Mouse (Mus musculus) bone marrow, adult 2 months (tissue): ENCODE measurements at regions not wholly inside any gene's neighbourhood (a gene's known extent, or its start where the extent isn't known, plus 50 kb on each side); places are given as distances from the start of the nearest gene placed in this dataset.

Source experiments
- H3K27ac ChIP-seq: fragments of 200-500 bp; 2 replicates; pipeline ENCODE4 v1.5.1; 2012; ENCODE audit warnings: low read depth, mild to moderate bottlenecking, control low read depth, inconsistent platforms, low read length; ENCODE audit not compliant: control insufficient read depth, poor library complexity, insufficient read depth
- H3K4me1 ChIP-seq: fragments of 200-500 bp; 2 replicates; pipeline ENCODE4 v1.6.1; 2011; ENCODE audit warnings: low read length; ENCODE audit not compliant: control insufficient read depth, insufficient read depth
- H3K4me3 ChIP-seq: fragments of 200-500 bp; replicated peaks from 2 replicates; pipeline ENCODE3; 2011; ENCODE audit warnings: mild to moderate bottlenecking, low read depth, low read length, control low read depth; ENCODE audit not compliant: control insufficient read depth
- CTCF ChIP-seq: fragments of 200-500 bp; IDR thresholded peaks from 2 replicates; pipeline ENCODE4 v1.5.1; 2011; ENCODE audit warnings: low read length, control low read depth; ENCODE audit not compliant: control insufficient read depth, insufficient read depth
- POLR2A ChIP-seq: fragments of 200-500 bp; IDR thresholded peaks from 2 replicates; pipeline ENCODE4 v1.6.1; 2011; ENCODE audit warnings: low read depth, mild to moderate bottlenecking, control low read depth, low read length, borderline replicate concordance; ENCODE audit not compliant: control insufficient read depth
- WGBS: fragments of 180-500 bp; shearing (Covaris S2); methylation state at CpG from one replicate; pipeline ENCODE4 v1.1.7; 2018; 5-methylcytosine and 5-hydroxymethylcytosine counted together

DNA sequence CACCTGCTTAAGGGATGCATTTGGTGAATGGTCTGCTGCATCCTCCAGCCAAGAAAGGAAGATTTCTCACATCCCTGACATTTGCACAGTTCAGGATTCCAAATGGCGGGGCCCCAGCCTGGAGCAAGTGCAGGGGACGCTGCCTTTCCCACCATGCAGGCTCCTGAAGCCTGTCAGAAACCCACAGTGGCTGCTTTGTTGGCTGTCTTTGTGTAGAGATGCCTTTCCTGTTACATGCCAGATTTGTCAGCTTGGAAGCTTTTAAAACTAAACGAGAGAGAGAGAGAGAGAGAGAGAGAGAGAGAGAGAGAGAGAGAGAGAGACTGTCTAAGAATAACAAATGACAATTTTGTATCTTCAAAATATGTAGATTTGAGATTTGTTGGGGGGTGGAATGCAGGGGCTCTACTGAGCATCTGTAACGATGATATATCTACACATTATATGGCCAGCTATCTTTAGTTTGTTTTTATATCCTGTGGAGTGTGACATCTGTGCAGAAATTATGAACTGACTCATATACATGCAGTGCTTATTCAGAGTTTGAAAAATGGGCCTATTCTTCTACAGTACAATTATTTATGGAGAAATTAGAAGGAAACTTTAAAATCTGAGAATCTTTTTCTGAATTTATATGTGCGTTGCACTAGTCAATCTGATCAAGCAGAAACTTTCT is 164.0 kb downstream of the Rpl36a-ps1 start:
- Histone ChIP-seq H3K27ac (no peak overlapping the region), H3K4me3 (no peak overlapping the region), H3K4me1 (no peaks in the 10 kb centered on the region)
- WGBS, result 72% methylated on average over 5 of the region's 5 CpGs
- TF ChIP-seq CTCF (no peak), POLR2A (no peak)

DNA sequence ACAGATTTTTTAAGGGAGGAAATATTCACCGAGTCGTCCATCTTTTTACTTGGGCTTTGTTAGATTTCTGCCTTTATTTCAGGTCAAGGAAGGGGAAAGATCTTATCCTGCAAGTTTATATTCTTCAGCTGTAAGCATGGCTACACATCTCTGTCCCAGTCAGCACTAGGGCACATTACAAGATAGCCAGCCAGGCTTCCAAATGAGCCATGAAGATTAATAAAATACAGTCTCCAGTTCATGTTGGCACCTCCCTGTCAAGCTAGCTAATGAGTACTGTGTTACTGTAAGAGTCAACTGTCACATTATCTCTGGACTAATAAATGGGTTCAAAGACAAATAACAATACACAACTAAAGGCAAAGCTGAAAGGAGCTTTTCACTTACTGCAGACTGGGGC is 166.6 kb downstream of the Rpl36a-ps1 start:
- 75% methylated on average over 2 of the region's 2 CpGs for WGBS

DNA sequence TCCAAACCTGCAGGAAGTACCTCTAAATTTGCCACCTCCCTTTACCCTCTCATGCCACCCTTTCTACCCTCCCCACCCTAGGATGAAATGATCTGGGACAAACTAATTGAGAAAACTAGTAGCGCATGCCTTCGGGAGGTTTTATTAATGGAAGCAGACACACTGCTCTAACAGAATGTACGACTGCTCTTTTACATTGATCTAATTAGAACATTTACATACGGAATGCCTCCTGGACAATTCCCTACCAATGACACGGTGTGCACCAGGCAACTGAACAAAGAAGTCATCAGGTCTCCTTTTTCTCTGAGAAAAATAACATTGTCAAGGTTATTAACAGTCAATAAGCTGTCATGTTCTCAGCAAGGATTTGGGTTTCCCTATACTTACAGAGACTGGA is 180.5 kb downstream of the Rpl36a-ps1 start:
- no peaks in the 10 kb centered on the region for H3K4me1 ChIP-seq
- H3K4me3 ChIP-seq, result no peak overlapping the region
- WGBS, result 86% methylated on average over 5 of the region's 5 CpGs
- no peak overlapping the region for H3K27ac ChIP-seq
- no peak for TF ChIP-seq POLR2A
- TF ChIP-seq CTCF, result no peak

More for the DNA sequence above, 166.6 kb downstream of the Rpl36a-ps1 start:
- TF ChIP-seq POLR2A (no peak), CTCF (no peak)
- H3K4me3 ChIP-seq, result no peak overlapping the region
- H3K4me1 ChIP-seq, result no peaks in the 10 kb centered on the region
- H3K27ac ChIP-seq, result no peak overlapping the region

DNA sequence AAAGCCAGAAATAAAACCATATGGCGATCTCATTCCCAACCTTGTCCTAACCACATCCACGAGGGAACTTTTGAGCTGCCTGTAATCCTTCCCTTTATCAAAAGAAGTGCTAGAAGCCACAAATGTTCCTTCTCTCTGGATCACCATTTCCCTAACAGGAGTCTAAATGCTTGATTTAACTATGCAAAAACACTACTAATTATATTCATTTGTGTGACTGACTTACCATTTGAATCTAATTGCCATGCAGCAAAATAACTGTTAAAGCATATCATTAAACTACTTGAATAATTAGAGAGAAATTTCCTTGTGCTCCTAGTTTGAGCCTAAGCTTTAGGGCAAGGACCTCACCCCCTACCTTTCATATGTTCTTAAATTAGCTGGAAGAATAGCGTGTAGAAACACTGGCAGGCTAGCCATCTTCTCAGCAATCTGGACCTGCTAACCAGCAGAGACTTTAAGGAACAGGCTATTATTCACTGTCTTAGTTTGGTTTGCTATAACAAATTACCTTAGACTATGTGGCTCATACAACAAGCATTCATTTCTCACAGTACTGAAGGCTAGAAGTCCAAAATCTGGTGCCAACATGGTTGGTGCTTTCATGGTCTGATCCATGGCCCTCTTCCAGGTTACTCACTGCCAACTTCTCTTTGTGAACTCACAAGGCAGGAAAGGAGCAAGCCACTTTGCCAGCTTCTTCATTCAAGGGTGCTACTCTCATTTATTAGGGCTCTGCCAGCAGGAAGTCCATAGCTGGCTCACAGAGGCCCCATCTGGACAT is 183.7 kb downstream of the Rpl36a-ps1 start:
- Histone ChIP-seq H3K27ac (no peak overlapping the region), H3K4me1 (no peaks in the 10 kb centered on the region), H3K4me3 (no peak overlapping the region)
- 78% methylated on average over 3 of the region's 3 CpGs for WGBS
- TF ChIP-seq CTCF (no peak), POLR2A (no peak)

DNA sequence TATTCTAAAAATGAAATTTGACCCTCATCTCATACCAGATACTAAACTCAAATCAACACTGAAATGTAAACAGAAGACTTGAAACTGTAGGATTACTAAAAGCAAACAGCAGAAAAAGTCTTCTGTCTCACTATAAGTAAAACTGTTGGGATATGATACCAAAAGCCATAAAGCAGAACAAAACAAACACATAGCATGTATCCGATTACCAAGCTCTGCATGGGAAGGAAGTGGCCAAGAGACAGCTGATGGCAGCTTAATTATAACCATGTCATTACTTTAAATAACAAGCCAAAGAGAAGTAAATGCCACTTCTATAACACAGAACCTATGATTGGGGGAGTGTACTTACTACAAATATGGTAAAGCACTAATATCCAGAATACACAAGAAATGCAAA is 186.0 kb downstream of the Rpl36a-ps1 start:
- TF ChIP-seq POLR2A (no peak), CTCF (no peak)
- Histone ChIP-seq H3K4me1 (no peaks in the 10 kb centered on the region), H3K4me3 (no peak overlapping the region), H3K27ac (no peak overlapping the region)
- 16% methylated on average over 1 of the region's 1 CpGs for WGBS

GRCm38 (mm10) chr14:98805066-98805465 is 189.1 kb downstream of the Rpl36a-ps1 start:
- H3K4me3 ChIP-seq, result no peak overlapping the region
- H3K4me1 ChIP-seq, result no peaks in the 10 kb centered on the region
- no peak overlapping the region for H3K27ac ChIP-seq
- no peak for TF ChIP-seq CTCF
- TF ChIP-seq POLR2A, result no peak
- 81% methylated on average over 6 of the region's 6 CpGs for WGBS

- Histone ChIP-seq H3K4me3 (no peak overlapping the region), H3K27ac (no peak overlapping the region), H3K4me1 (no peaks in the 10 kb centered on the region)
- whole genome bisulfite sequencing, result 70% methylated on average over 2 of the region's 2 CpGs
- no peak for TF ChIP-seq POLR2A
- no peak for TF ChIP-seq CTCF
Measured at GRCm38 (mm10) chr14:98801293-98801692, 192.8 kb downstream of the Rpl36a-ps1 start.

DNA sequence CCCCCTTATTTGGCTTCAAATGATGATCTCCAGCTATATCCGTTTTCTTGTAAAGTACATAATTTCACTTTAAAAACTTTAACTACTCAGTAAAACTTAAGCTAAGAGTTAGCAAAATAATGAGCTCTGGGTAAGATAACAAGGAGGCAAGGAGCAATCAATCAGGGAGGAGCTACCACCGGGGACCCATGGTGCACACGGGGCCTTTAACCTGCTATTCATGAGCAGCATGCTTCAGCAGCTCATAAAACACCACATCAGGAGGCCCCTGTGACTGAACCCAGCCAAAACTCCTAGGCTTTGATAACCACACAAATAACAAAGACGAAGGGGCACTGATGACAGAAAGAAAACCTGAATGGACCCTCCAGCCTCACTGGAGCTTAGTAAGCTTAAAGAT is 202.1 kb downstream of the Rpl36a-ps1 start:
- WGBS, result 76% methylated on average over 4 of the region's 4 CpGs
- Histone ChIP-seq H3K27ac (no peak overlapping the region), H3K4me3 (no peak overlapping the region), H3K4me1 (no peaks in the 10 kb centered on the region)
- TF ChIP-seq POLR2A (no peak), CTCF (no peak)

DNA sequence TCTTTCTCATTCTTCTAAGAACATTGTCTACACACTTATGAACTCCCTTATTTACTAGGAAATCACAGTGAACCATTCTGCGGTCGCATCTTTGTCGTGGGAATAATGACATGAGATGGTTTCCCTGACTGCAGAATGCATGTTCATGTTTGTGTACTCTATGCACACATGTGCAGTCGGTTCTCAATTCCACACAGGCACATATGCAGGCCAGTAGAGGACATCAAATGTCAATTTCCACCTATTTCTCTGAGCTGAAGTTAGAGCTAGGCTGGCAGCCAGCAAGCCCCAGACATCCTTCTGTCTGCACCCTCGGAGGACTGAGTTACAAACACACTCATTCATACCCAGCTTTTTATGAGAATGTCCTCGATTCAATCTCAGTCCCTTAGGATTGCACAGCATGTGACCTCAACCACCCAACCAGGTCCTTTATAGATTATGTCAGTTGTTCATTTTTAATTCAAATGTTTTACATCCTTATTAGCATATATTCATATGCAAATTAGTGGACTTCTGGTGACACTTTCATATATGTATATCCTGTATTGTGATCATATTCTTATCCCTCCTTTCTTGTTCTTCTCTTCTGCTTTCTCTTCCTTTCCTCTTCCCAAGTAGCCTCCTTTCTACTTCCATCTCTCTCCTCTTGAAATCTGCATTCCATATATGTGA is 202.7 kb downstream of the Rpl36a-ps1 start:
- TF ChIP-seq CTCF (no peak), POLR2A (no peak)
- Histone ChIP-seq H3K4me3 (no peak overlapping the region), H3K4me1 (no peaks in the 10 kb centered on the region), H3K27ac (no peak overlapping the region)
- 77% methylated on average over 6 of the region's 6 CpGs for WGBS
